Mouse (Mus musculus): ENCODE results near the gene Olfr70. TPM values are rescaled to one million over a fixed set of nuclear protein-coding genes. Genes with fewer than 3 reads are reported as not detected.
A peak's percentile ranks its signal among the peaks of the same experiment; 100 is the strongest.

Olfr70 gene
- polyA plus RNA-seq, 1 experiment = not detected

DNA sequence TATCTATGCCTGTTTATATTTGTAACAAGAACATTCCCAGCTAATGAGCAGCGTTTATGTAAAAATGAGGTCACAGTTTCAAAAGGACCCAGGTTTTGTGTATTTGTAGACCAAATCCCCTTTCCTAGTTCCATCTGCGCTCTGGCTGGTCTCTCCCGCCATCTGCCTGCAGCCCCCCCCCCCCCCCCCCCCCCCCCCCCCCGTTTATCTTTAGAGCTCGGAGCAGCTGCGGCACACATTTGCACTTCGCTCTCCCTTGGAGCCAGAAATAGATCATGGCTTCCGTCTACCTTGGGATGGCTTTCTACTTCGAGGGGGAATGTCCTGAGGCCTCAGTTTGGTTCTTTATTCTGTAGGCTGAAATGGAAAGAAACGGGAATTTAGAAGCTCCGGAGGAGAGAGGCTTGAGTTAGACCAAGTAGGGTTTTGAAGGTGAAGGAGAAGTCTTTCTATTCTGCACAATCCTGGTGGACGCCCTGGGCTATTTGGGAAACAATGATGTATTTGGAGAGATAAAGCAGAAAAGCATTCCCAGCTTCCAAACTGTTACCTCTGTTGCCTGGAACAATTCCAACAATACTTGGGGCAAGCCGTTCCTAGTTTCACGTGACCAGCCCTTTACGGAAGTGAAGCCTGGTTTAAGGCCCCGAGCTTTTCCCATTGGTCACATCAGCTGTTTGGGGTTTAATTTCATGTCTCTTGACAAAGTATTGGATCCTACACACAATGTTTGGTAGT lies 20.1 kb upstream of the Olfr70 start:
- H3K27ac ChIP-seq (ENCODE audit: insufficient read depth, low read length) = no peak overlapping the region

DNA sequence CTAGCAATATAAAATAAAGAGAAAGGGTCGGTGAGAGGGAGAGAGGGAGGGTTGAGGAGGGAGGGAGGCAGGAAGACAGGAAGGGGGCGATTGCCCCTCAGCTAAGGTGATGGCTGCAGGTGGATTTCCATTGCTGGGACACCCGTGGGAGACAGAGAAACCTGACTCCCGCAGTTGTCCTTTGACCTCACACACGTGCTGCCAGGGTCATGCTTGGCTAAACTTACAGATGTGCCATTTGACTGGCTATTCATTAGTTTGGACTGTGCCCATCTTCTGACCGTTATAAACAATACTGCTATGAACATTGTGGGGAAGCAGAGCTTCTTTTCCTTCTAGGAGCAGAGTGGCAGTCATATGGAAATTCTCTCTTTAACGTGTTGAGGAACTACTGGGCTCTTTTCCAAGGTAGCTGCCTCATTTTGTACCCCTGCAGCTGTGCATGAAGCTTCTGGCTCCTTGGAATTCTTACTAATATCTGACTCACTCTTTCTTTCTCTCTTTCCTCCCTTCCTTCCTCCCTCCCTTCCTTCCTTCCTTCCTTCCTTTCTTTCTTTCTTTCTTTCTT lies 13.1 kb upstream of the Olfr70 start:
- TF ChIP-seq CTCF (IDR thresholded peaks at IDR 0.05; ENCODE audit: borderline replicate concordance, insufficient read depth, low read length) (no peak), POLR2A (IDR thresholded peaks at IDR 0.05; ENCODE audit: low read depth, low read length) (no peak)
- H3K4me3 ChIP-seq (ENCODE audit: insufficient read depth, low read length) = no peak overlapping the region
- no peak overlapping the region for H3K27ac ChIP-seq (ENCODE audit: insufficient read depth, low read length)
- peaks cover 2% of the 10 kb centered on the region; the same call in 1 of the 2 replicates for H3K4me1 ChIP-seq (ENCODE audit: control insufficient read depth, insufficient read depth, low read length)

More for the DNA sequence above, 20.1 kb upstream of the Olfr70 start:
- H3K4me3 ChIP-seq (ENCODE audit: insufficient read depth, low read length) = no peak overlapping the region
- H3K4me1 ChIP-seq (ENCODE audit: control insufficient read depth, insufficient read depth, low read length) = no peaks in the 10 kb centered on the region
- no peak for TF ChIP-seq CTCF (IDR thresholded peaks at IDR 0.05; ENCODE audit: borderline replicate concordance, insufficient read depth, low read length)

- Histone ChIP-seq H3K27ac (ENCODE audit: insufficient read depth, low read length) (no peak overlapping the region), H3K4me3 (ENCODE audit: insufficient read depth, low read length) (no peak overlapping the region), H3K4me1 (ENCODE audit: control insufficient read depth, insufficient read depth, low read length) (peaks cover 2% of the 10 kb centered on the region; the same call in 1 of the 2 replicates)
- TF ChIP-seq CTCF (IDR thresholded peaks at IDR 0.05; ENCODE audit: borderline replicate concordance, insufficient read depth, low read length) = peak; percentile 45
- TF ChIP-seq POLR2A (IDR thresholded peaks at IDR 0.05; ENCODE audit: low read depth, low read length) = no peak
These were observed 11.2 kb upstream of the Olfr70 start for GRCm38 (mm10) chr4:43711821-43712220.

DNA sequence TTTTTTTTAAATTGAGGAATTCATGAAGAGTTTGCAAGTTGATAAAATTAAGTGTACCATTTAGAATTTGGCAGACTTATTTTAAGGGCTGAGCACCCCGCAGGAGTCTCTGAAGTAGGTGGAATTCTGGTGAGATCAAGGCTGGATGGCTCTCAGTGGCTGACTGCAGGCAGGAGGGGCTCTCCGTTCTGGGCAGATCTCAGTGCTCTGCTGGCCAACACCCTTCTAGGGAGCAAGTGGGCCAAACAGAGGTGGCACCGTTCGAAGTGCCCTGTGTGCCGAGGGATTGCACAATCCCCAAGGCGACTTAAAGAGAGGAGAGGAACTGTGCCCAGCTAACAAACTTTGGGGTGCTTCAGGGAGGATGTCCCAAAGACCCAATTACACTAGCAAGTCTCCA lies 9.3 kb upstream of the Olfr70 start, which contains the start of gene Olfr71:
TSS of gene Olfr71 (minus strand) at position 387 of the 400 bp plus-strand sequence.
- peaks cover 2% of the 10 kb centered on the region; the same call in 1 of the 2 replicates for H3K4me1 ChIP-seq (ENCODE audit: control insufficient read depth, insufficient read depth, low read length)
- no peak within 1 kb of the TSS for H3K4me3 ChIP-seq (ENCODE audit: insufficient read depth, low read length)
- H3K27ac ChIP-seq (ENCODE audit: insufficient read depth, low read length) = no peak within 1 kb of the TSS
- TF ChIP-seq CTCF (IDR thresholded peaks at IDR 0.05; ENCODE audit: borderline replicate concordance, insufficient read depth, low read length) = no peak
- TF ChIP-seq POLR2A (IDR thresholded peaks at IDR 0.05; ENCODE audit: low read depth, low read length) = no peak

- H3K4me3 ChIP-seq (ENCODE audit: insufficient read depth, low read length) = no peak overlapping the region
- TF ChIP-seq POLR2A (IDR thresholded peaks at IDR 0.05; ENCODE audit: low read depth, low read length) = no peak
These were observed 5.4 kb upstream of the Olfr70 start for GRCm38 (mm10) chr4:43705991-43706390.

DNA sequence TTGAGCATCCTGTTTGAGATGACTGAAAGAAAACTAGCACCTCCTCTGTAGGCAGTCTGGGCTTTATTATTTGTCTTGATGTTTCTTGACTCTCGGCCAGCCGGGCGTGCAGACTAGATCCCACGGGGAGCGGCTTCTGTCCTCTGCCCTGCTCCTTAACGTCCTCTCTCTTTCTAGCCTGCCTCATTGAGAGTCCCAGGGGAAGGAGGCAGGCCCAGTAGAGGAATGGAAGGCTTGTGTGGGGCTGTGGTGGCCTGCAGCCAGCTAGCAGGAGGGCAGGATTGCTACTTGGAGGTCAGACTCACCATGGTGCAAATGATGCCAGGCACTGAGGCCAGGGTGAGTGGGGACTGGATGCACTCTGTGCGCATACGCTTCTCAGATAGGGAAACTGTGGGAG lies 3.2 kb upstream of the Olfr70 start:
- Histone ChIP-seq H3K27ac (ENCODE audit: insufficient read depth, low read length) (no peak overlapping the region), H3K4me1 (ENCODE audit: control insufficient read depth, insufficient read depth, low read length) (no peaks in the 10 kb centered on the region), H3K4me3 (ENCODE audit: insufficient read depth, low read length) (no peak overlapping the region)
- TF ChIP-seq POLR2A (IDR thresholded peaks at IDR 0.05; ENCODE audit: low read depth, low read length) = no peak

More at GRCm38 (mm10) chr4:43705991-43706390, 5.4 kb upstream of the Olfr70 start:
- Histone ChIP-seq H3K27ac (ENCODE audit: insufficient read depth, low read length) (no peak overlapping the region), H3K4me1 (ENCODE audit: control insufficient read depth, insufficient read depth, low read length) (no peaks in the 10 kb centered on the region)

DNA sequence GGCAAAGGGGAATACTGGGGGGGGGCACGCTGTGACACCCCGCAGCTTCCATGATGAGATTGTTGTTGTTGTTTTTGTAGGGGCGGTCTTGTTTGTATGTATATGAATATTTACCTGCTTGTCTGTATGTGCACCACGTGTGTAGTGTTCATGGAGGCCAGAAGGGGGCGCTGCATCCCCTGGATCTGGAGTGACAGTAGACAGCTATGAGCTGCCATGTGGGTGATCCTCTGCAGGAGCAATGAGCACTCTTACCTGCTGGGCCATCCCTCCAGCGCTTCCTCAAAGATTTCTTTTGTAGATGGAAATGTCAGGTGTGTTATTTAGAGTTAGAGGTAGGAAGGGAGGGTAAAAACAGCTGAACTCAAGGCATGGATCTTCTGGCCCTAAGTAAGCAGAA lies 2.8 kb upstream of the Olfr70 start:
- TF ChIP-seq POLR2A (IDR thresholded peaks at IDR 0.05; ENCODE audit: low read depth, low read length) (no peak), CTCF (IDR thresholded peaks at IDR 0.05; ENCODE audit: borderline replicate concordance, insufficient read depth, low read length) (peak; percentile 32; the same call in 1 of the 2 replicates)
- no peak overlapping the region for H3K27ac ChIP-seq (ENCODE audit: insufficient read depth, low read length)
- H3K4me3 ChIP-seq (ENCODE audit: insufficient read depth, low read length) = no peak overlapping the region
- H3K4me1 ChIP-seq (ENCODE audit: control insufficient read depth, insufficient read depth, low read length) = no peaks in the 10 kb centered on the region

DNA sequence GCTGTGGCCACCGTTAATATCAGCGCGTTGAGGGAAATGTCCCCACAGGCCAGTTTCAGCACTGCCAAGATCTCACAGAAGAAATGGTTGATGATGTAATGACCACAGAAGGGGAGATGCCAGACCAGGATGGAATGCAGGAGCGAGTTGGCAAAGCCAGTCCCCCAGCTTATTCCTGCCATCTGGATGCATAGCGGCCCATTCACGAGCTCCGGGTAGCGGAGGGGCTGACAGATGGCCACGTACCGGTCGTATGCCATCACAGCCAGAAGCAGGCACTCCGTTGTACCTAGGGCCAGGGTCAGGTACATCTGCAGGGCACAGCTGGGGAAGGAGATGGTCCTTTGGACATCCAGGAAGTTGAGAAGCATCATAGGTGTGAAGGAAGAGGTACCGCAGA lies 4.0 kb downstream of the Olfr70 start:
- TF ChIP-seq POLR2A (IDR thresholded peaks at IDR 0.05; ENCODE audit: low read depth, low read length) = no peak
- TF ChIP-seq CTCF (IDR thresholded peaks at IDR 0.05; ENCODE audit: borderline replicate concordance, insufficient read depth, low read length) = no peak
- Histone ChIP-seq H3K4me1 (ENCODE audit: control insufficient read depth, insufficient read depth, low read length) (peaks cover 6% of the 10 kb centered on the region; the same call in 1 of the 2 replicates), H3K27ac (ENCODE audit: insufficient read depth, low read length) (no peak overlapping the region), H3K4me3 (ENCODE audit: insufficient read depth, low read length) (no peak overlapping the region)

DNA sequence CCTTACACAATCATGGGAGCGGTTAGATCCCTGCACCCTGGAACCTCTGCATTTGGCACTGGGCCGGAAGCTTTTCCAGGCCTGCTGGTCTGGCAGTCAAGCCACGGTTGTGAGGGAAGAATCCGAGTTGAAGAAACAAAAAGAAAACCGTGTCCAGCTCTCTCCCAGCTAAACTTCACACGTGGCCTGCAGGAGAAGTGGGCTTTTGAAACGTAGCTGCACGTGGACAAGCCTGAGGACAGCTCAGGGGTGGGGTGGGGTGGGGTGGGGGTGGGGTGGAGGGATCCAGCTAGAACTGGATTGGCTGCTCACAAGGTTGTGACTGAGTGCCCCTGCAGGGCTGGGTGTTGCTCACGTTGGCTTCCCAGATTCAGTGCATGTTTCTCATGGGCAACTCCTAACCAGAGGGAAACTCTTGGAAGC lies 5.3 kb downstream of the Olfr70 start:
- H3K27ac ChIP-seq (ENCODE audit: insufficient read depth, low read length) = no peak overlapping the region
- peaks cover 6% of the 10 kb centered on the region; the same call in 1 of the 2 replicates for H3K4me1 ChIP-seq (ENCODE audit: control insufficient read depth, insufficient read depth, low read length)
- TF ChIP-seq POLR2A (IDR thresholded peaks at IDR 0.05; ENCODE audit: low read depth, low read length) (no peak), CTCF (IDR thresholded peaks at IDR 0.05; ENCODE audit: borderline replicate concordance, insufficient read depth, low read length) (no peak)
- no peak overlapping the region for H3K4me3 ChIP-seq (ENCODE audit: insufficient read depth, low read length)
